Mouse (Mus musculus) limb, embryonic 14.5 days (tissue): ENCODE measurements around the gene Scn1b. TPM values are rescaled to one million over a fixed set of nuclear protein-coding genes. Genes with fewer than 3 reads are reported as not detected.

Experiments
- ATAC-seq: fragments of 200-750 bp; cut with Nextera tagmentation; 2 replicates; pipeline ENCODE4 v1.8.0; 2017; ENCODE audit warnings: low read depth, moderate number of reproducible peaks, moderate TSS enrichment; ENCODE audit not compliant: low FRiP score
- DNase-seq: peaks from one replicate; pipeline ENCODE4 v3.0.0-alpha.2; 2015; ENCODE audit warnings: low spot score
- H3K27ac ChIP-seq: fragments of 300-500 bp; sonication (generic); replicated peaks from 2 replicates; pipeline ENCODE4 v1.5.1; 2014; ENCODE audit warnings: low read depth, mild to moderate bottlenecking, low read length, moderate library complexity, mixed read lengths
- H3K27me3 ChIP-seq: fragments of 300-500 bp; sonication (generic); 2 replicates; pipeline ENCODE4 v1.6.1; 2014; ENCODE audit warnings: low read length, mixed read lengths; ENCODE audit not compliant: control insufficient read depth, insufficient read depth
- H3K36me3 ChIP-seq: fragments of 300-500 bp; sonication (generic); 2 replicates; pipeline ENCODE4 v1.6.1; 2014; ENCODE audit warnings: mild to moderate bottlenecking, low read length, moderate library complexity, mixed read lengths; ENCODE audit not compliant: control insufficient read depth, insufficient read depth
- H3K4me1 ChIP-seq: fragments of 300-500 bp; sonication (generic); 2 replicates; pipeline ENCODE4 v1.6.1; 2014; ENCODE audit warnings: antibody characterized with exemption, low read length, mixed read lengths; ENCODE audit not compliant: control insufficient read depth, insufficient read depth
- H3K4me2 ChIP-seq: fragments of 300-500 bp; sonication (generic); replicated peaks from 2 replicates; pipeline ENCODE4 v1.6.1; 2014; ENCODE audit warnings: low read depth, mild to moderate bottlenecking, low read length, moderate library complexity; ENCODE audit not compliant: severe bottlenecking
- H3K4me3 ChIP-seq: fragments of 300-500 bp; sonication (generic); replicated peaks from 2 replicates; pipeline ENCODE4 v1.5.1; 2014; ENCODE audit warnings: low read length
- H3K9ac ChIP-seq: fragments of 300-500 bp; sonication (generic); 2 replicates; pipeline ENCODE4 v1.6.1; 2014; ENCODE audit warnings: mild to moderate bottlenecking, low read depth, low read length, moderate library complexity; ENCODE audit not compliant: severe bottlenecking
- H3K9me3 ChIP-seq: fragments of 300-500 bp; sonication (generic); 2 replicates; pipeline ENCODE4 v1.6.1; 2016; ENCODE audit warnings: low read length; ENCODE audit not compliant: control insufficient read depth
- POLR2A ChIP-seq: fragments of 200-500 bp; IDR thresholded peaks from 2 replicates; pipeline ENCODE4 v1.8.0; 2012; ENCODE audit warnings: inconsistent platforms, mild to moderate bottlenecking, moderate library complexity, borderline replicate concordance; ENCODE audit not compliant: insufficient read depth, insufficient read length; ENCODE audit errors: extremely low read depth
- WGBS: fragments of 180-500 bp; shearing (Covaris S2); extraction: QIAGEN DNeasy Blood & Tissue Kit; methylation state at CpG from one replicate; pipeline ENCODE4 v1.1.7; 2014; 5-methylcytosine and 5-hydroxymethylcytosine counted together
- polyA plus RNA-seq, 2 experiments: library from polyadenylated mRNA; depleted of rRNA in 1 of 2; stranded (reverse) in 1 of 2; unstranded in 1 of 2; fragments of >200 nt; fragmentation: Nextera tagmentation in 1 of 2; extraction: Ambion mirVana in 1 of 2; gene quantifications; 2 replicates each; pipeline versions ENCODE4 v1.2.1 to v1.2.3; 2012 to 2014

Scn1b gene
- polyA plus RNA-seq, 2 experiments: 6.5 to 15.0 TPM

GRCm38 (mm10) chr7:31105061-31105768 is 21.6 kb downstream of the Scn1b start:
- H3K4me2 ChIP-seq: no peak overlapping the region
- H3K9me3 ChIP-seq: no peaks in the 10 kb centered on the region
- TF ChIP-seq POLR2A: no peak
- no peak overlapping the region for H3K9ac ChIP-seq
- WGBS: 56% methylated on average over 15 of the region's 15 CpGs
- ATAC-seq (no peak), DNase-seq (peak; percentile 11)
- no peaks in the 10 kb centered on the region for H3K4me1 ChIP-seq
- H3K27me3 ChIP-seq: no peaks in the 10 kb centered on the region
- no peak overlapping the region for H3K4me3 ChIP-seq
- H3K27ac ChIP-seq: no peak overlapping the region
- no peaks in the 10 kb centered on the region for H3K36me3 ChIP-seq

- H3K9ac ChIP-seq: no peak overlapping the region
- no peaks in the 10 kb centered on the region for H3K36me3 ChIP-seq
- no peak for TF ChIP-seq POLR2A
- no peaks in the 10 kb centered on the region for H3K4me1 ChIP-seq
- no peak overlapping the region for H3K4me3 ChIP-seq
- DNase-seq: no peak
- H3K27ac ChIP-seq: no peak overlapping the region
- H3K9me3 ChIP-seq: no peaks in the 10 kb centered on the region
- 84% methylated on average over 14 of the region's 14 CpGs for WGBS
- no peak for ATAC-seq
- no peak overlapping the region for H3K4me2 ChIP-seq
- H3K27me3 ChIP-seq: no peaks in the 10 kb centered on the region
These were observed 26.0 kb downstream of the Scn1b start for GRCm38 (mm10) chr7:31100786-31101185.

- no peak for TF ChIP-seq POLR2A
- Histone ChIP-seq H3K4me1 (no peaks in the 10 kb centered on the region), H3K27ac (no peak overlapping the region), H3K4me2 (no peak overlapping the region), H3K9me3 (no peaks in the 10 kb centered on the region), H3K9ac (no peak overlapping the region), H3K36me3 (no peaks in the 10 kb centered on the region), H3K27me3 (no peaks in the 10 kb centered on the region), H3K4me3 (no peak overlapping the region)
- ATAC-seq: no peak
- DNase-seq: no peak
- 87% methylated on average over 6 of the region's 6 CpGs for WGBS
These were observed 27.2 kb downstream of the Scn1b start for GRCm38 (mm10) chr7:31099612-31099982.

- no peak for DNase-seq
- H3K4me1 ChIP-seq: no peaks in the 10 kb centered on the region
- no peaks in the 10 kb centered on the region for H3K9me3 ChIP-seq
- 80% methylated on average over 22 of the region's 22 CpGs for WGBS
- H3K4me3 ChIP-seq: no peak overlapping the region
- no peak overlapping the region for H3K27ac ChIP-seq
- no peak for TF ChIP-seq POLR2A
- H3K9ac ChIP-seq: no peak overlapping the region
- no peaks in the 10 kb centered on the region for H3K27me3 ChIP-seq
- H3K36me3 ChIP-seq: no peaks in the 10 kb centered on the region
- H3K4me2 ChIP-seq: no peak overlapping the region
- ATAC-seq: no peak
These were observed 27.8 kb downstream of the Scn1b start for GRCm38 (mm10) chr7:31098697-31099611.

GRCm38 (mm10) chr7:31097583-31098248 is 29.1 kb downstream of the Scn1b start:
- no peaks in the 10 kb centered on the region for H3K4me1 ChIP-seq
- peak; percentile 95 for ATAC-seq
- H3K9me3 ChIP-seq: no peaks in the 10 kb centered on the region
- H3K4me2 ChIP-seq: peak overlapping the region; percentile 44
- no peaks in the 10 kb centered on the region for H3K27me3 ChIP-seq
- no peak for TF ChIP-seq POLR2A
- H3K9ac ChIP-seq: no peak overlapping the region
- peak overlapping the region; percentile 18; the same call in 1 of the 2 replicates for H3K4me3 ChIP-seq
- 44% methylated on average over 20 of the region's 20 CpGs for WGBS
- H3K36me3 ChIP-seq: no peaks in the 10 kb centered on the region
- DNase-seq: peak; percentile 96
- H3K27ac ChIP-seq: peak overlapping the region; percentile 33; the same call in 1 of the 2 replicates
